Mouse (Mus musculus): Measurements from ENCODE around the gene H2afy. TPM values are rescaled to one million over a fixed set of nuclear protein-coding genes. Genes with fewer than 3 reads are reported as not detected.

Gene H2afy
- total and polyA plus RNA-seq, 3 experiments = 148 to 162 (median 153) TPM

GRCm38 (mm10) chr13:56084146-56084905, 51.8 kb downstream of the H2afy start:
- no peak overlapping the region for H3K4me2 ChIP-seq (ENCODE audit: insufficient read depth, low read depth, poor library complexity, severe bottlenecking)
- H3K9ac ChIP-seq (ENCODE audit: insufficient read depth, low read depth) = no peak overlapping the region
- dilution Hi-C loops (cut with MboI; ENCODE audit: extremely low pct_ligation_motif_present, extremely low pct_unique_long_range_greater_than_20kb, low sequenced_read_pairs) = no loop called here
- H3K79me2 ChIP-seq (replicated peaks; ENCODE audit: control insufficient read depth, extremely low read depth, insufficient read depth, poor library complexity, severe bottlenecking) = no peaks in the 10 kb centered on the region
- H3K4me3 ChIP-seq (replicated peaks in 1 of 3; ENCODE audit: low read depth in 2 of 3, low read length in 2 of 3, poor library complexity in 1 of 3) = no peak overlapping the region
- in situ Hi-C loops (cut with MboI; ENCODE audit: low pct_ligation_motif_present, low pct_unique_long_range_greater_than_20kb, low sequenced_read_pairs) = no loop called here
- peaks cover 68 to 99% of the 10 kb centered on the region in 2 experiments for H3K36me3 ChIP-seq (replicated peaks in 1 of 2; ENCODE audit: control insufficient read depth in 1 of 2, insufficient read depth in 1 of 2, low read length in 1 of 2)
- TF ChIP-seq MYC (IDR thresholded peaks at IDR 0.05; ENCODE audit: low read depth, low read length) = no peak
- no peak for TF ChIP-seq ZNF384 (IDR thresholded peaks at IDR 0.05; ENCODE audit: low read depth, low read length)
- TF ChIP-seq E2F4 (IDR thresholded peaks at IDR 0.05; ENCODE audit: insufficient replicate concordance, low read depth, low read length) = no peak
- TF ChIP-seq CHD1 (IDR thresholded peaks at IDR 0.05; ENCODE audit: low read depth, low read length) = no peak
- no peak for TF ChIP-seq ELF1 (IDR thresholded peaks at IDR 0.05; ENCODE audit: low read depth, low read length)
- TF ChIP-seq MXI1 (IDR thresholded peaks at IDR 0.05; ENCODE audit: low read depth, low read length) = no peak
- no peak for TF ChIP-seq PAX5 (IDR thresholded peaks at IDR 0.05; ENCODE audit: low read length)
- no peak for TF ChIP-seq RCOR1 (conservative IDR thresholded peaks at IDR 0.05; ENCODE audit: low read depth, low read length)
- no peak for TF ChIP-seq USF1 (IDR thresholded peaks at IDR 0.05; ENCODE audit: low read depth, low read length)
- TF ChIP-seq ZC3H11A (IDR thresholded peaks at IDR 0.05; ENCODE audit: low read depth, low read length) = no peak
- TF ChIP-seq ETS1 (conservative IDR thresholded peaks at IDR 0.05; ENCODE audit: low read depth, low read length) = no peak
- TF ChIP-seq ZKSCAN1 (IDR thresholded peaks at IDR 0.05; ENCODE audit: borderline replicate concordance, low read depth, low read length) = no peak
- TF ChIP-seq NELFE (IDR thresholded peaks at IDR 0.05; ENCODE audit: low read depth, low read length) = no peak
- TF ChIP-seq JUN (IDR thresholded peaks at IDR 0.05; ENCODE audit: insufficient read depth, low read depth, low read length) = no peak
- no peak for TF ChIP-seq UBTF (IDR thresholded peaks at IDR 0.05; ENCODE audit: low read depth, low read length)
- no peak for TF ChIP-seq USF2 (conservative IDR thresholded peaks at IDR 0.05; ENCODE audit: low read depth, low read length)
- no peak for TF ChIP-seq EP300 (IDR thresholded peaks at IDR 0.05; ENCODE audit: low read length)
- TF ChIP-seq POLR2AphosphoS2 (IDR thresholded peaks at IDR 0.05; ENCODE audit: low read depth, low read length) = no peak
- no peak for TF ChIP-seq CHD2 (IDR thresholded peaks at IDR 0.05; ENCODE audit: low read length)
- DNase-seq (ENCODE audit: extremely low read depth) = no peak
- no peak overlapping the region for H3K27ac ChIP-seq (ENCODE audit: insufficient read depth, low read depth)
- no peaks in the 10 kb centered on the region for H3K9me3 ChIP-seq (replicated peaks; ENCODE audit: low read length)
- H3K27me3 ChIP-seq (replicated peaks) = no peaks in the 10 kb centered on the region
- no peaks in the 10 kb centered on the region for H3K4me1 ChIP-seq (ENCODE audit: control insufficient read depth in 1 of 2, insufficient read depth in 2 of 2)

GRCm38 (mm10) chr13:56081656-56082055, 54.5 kb downstream of the H2afy start:
- no peak for DNase-seq (ENCODE audit: extremely low read depth)
- Histone ChIP-seq H3K4me1 (ENCODE audit: control insufficient read depth in 1 of 2, insufficient read depth in 2 of 2) (no peaks in the 10 kb centered on the region), H3K9ac (ENCODE audit: insufficient read depth, low read depth) (no peak overlapping the region), H3K27ac (ENCODE audit: insufficient read depth, low read depth) (no peak overlapping the region), H3K27me3 (replicated peaks) (no peaks in the 10 kb centered on the region), H3K4me2 (ENCODE audit: insufficient read depth, low read depth, poor library complexity, severe bottlenecking) (no peak overlapping the region), H3K79me2 (replicated peaks; ENCODE audit: control insufficient read depth, extremely low read depth, insufficient read depth, poor library complexity, severe bottlenecking) (no peaks in the 10 kb centered on the region), H3K9me3 (replicated peaks; ENCODE audit: low read length) (no peaks in the 10 kb centered on the region), H3K4me3 (replicated peaks in 1 of 3; ENCODE audit: low read depth in 2 of 3, low read length in 2 of 3, poor library complexity in 1 of 3) (no peak overlapping the region), H3K36me3 (replicated peaks in 1 of 2; ENCODE audit: control insufficient read depth in 1 of 2, insufficient read depth in 1 of 2, low read length in 1 of 2) (peaks cover 70 to 99% of the 10 kb centered on the region in 2 experiments)
- dilution Hi-C loops (cut with MboI; ENCODE audit: extremely low pct_ligation_motif_present, extremely low pct_unique_long_range_greater_than_20kb, low sequenced_read_pairs) (no loop called here), in situ Hi-C loops (cut with MboI; ENCODE audit: low pct_ligation_motif_present, low pct_unique_long_range_greater_than_20kb, low sequenced_read_pairs) (no loop called here)
- no peak for TF ChIP-seq MYC (IDR thresholded peaks at IDR 0.05; ENCODE audit: low read depth, low read length)
- TF ChIP-seq SIN3A (IDR thresholded peaks at IDR 0.05; ENCODE audit: low read length) = no peak
- no peak for TF ChIP-seq ZMIZ1 (IDR thresholded peaks at IDR 0.05; ENCODE audit: low read depth, low read length)
- no peak for TF ChIP-seq MAFK (IDR thresholded peaks at IDR 0.05; ENCODE audit: insufficient replicate concordance, low read length)
- TF ChIP-seq MAX (IDR thresholded peaks at IDR 0.05; ENCODE audit: low read length) = no peak
- no peak for TF ChIP-seq GABPA (IDR thresholded peaks at IDR 0.05; ENCODE audit: insufficient replicate concordance, low read depth, low read length)
- no peak for TF ChIP-seq ZC3H11A (IDR thresholded peaks at IDR 0.05; ENCODE audit: low read depth, low read length)
- TF ChIP-seq CHD2 (IDR thresholded peaks at IDR 0.05; ENCODE audit: low read length) = no peak
- TF ChIP-seq E2F4 (IDR thresholded peaks at IDR 0.05; ENCODE audit: insufficient replicate concordance, low read depth, low read length) = no peak
- TF ChIP-seq POLR2AphosphoS2 (IDR thresholded peaks at IDR 0.05; ENCODE audit: low read depth, low read length) = no peak
- TF ChIP-seq KAT2A (IDR thresholded peaks at IDR 0.05; ENCODE audit: insufficient replicate concordance, low read length) = no peak
- TF ChIP-seq NRF1 (IDR thresholded peaks at IDR 0.05; ENCODE audit: low read depth, low read length) = no peak
- TF ChIP-seq CHD1 (IDR thresholded peaks at IDR 0.05; ENCODE audit: low read depth, low read length) = no peak
- TF ChIP-seq RCOR1 (conservative IDR thresholded peaks at IDR 0.05; ENCODE audit: low read depth, low read length) = no peak
- no peak for TF ChIP-seq SMC3 (IDR thresholded peaks at IDR 0.05; ENCODE audit: low read depth, low read length)
- no peak for TF ChIP-seq MAZ (IDR thresholded peaks at IDR 0.05; ENCODE audit: low read depth, low read length)
- no peak for TF ChIP-seq EP300 (IDR thresholded peaks at IDR 0.05; ENCODE audit: low read length)
- no peak for TF ChIP-seq JUND (conservative IDR thresholded peaks at IDR 0.05; ENCODE audit: low read depth, low read length)
- no peak for TF ChIP-seq UBTF (IDR thresholded peaks at IDR 0.05; ENCODE audit: low read depth, low read length)
- no peak for TF ChIP-seq TCF12 (IDR thresholded peaks at IDR 0.05; ENCODE audit: low read depth, low read length)

Measured in CH12.LX (cell line).